24 mouse cellular contexts compared by ENCODE assay signal in the genomic region with DNA sequence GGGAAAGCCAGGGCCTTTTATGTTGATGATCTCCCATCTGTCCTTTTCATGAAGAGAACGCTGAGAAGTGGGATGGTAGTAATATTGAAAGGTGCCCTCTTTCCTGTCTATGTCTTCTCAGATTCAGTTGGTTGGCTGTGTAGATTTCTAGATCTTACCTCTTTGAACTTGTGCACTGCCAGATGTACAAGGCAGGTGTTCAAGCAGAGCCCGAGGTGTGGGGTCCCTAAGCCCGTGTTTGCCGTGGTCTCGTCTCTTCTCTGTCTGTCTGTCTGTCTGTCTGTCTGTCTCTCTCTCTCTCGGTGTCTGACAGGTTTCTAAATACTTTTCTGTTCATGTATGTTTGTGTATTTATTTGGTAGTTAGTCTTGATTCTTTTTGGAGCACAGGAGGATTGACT. TPM values are rescaled to one million over a fixed set of nuclear protein-coding genes. Genes with fewer than 3 reads are reported as not detected.
"Had no signal": no experiment of that assay in that cellular context is flagged by ENCODE, and none has a peak within 500 bp of the region (broad histone marks: within the 10 kb centered on the region; RNA-seq: fewer than 3 reads in every experiment).

No protein-coding gene starts in this region.

- DNase-seq: kidney, adult 11 months; kidney, adult 8-10 months; kidney, postnatal 10 days; kidney, postnatal 36 days; liver; lung, adult 18-20 months; lung, postnatal 10 days; lung, postnatal 36 days; retina, postnatal 1 day; right cerebral cortex, postnatal 25 days; spleen, adult 18-20 months had no signal

- H3K27ac ChIP-seq: intestine, embryonic 15.5 days; kidney, embryonic 15.5 days; liver, embryonic 12.5 days; liver, embryonic 15.5 days; lung, embryonic 15.5 days; midbrain, embryonic 10.5 days; midbrain, embryonic 13.5 days; stomach, embryonic 15.5 days had no signal

- H3K9ac ChIP-seq: intestine, embryonic 15.5 days; kidney, embryonic 15.5 days; liver, embryonic 12.5 days; liver, embryonic 15.5 days; lung, embryonic 15.5 days; midbrain, embryonic 13.5 days; stomach, embryonic 15.5 days had no signal

- H3K4me2 ChIP-seq: intestine, embryonic 15.5 days; kidney, embryonic 15.5 days; liver, embryonic 12.5 days; liver, embryonic 15.5 days; lung, embryonic 15.5 days; midbrain, embryonic 13.5 days; stomach, embryonic 15.5 days had no signal

- H3K27me3 ChIP-seq: intestine, embryonic 15.5 days; kidney, embryonic 15.5 days; liver, embryonic 12.5 days; liver, embryonic 15.5 days; lung, embryonic 15.5 days; megakaryocyte, embryonic 14.5 days; midbrain, embryonic 13.5 days; stomach, embryonic 15.5 days had no signal

- H3K4me3 ChIP-seq: intestine, embryonic 15.5 days; kidney, embryonic 15.5 days; liver, embryonic 12.5 days; liver, embryonic 15.5 days; lung, embryonic 15.5 days; megakaryocyte, embryonic 14.5 days; midbrain, embryonic 10.5 days; midbrain, embryonic 13.5 days; myocyte; stomach, embryonic 15.5 days had no signal

- ATAC-seq: intestine, embryonic 15.5 days; liver, embryonic 12.5 days; midbrain, embryonic 13.5 days; midbrain, embryonic 16.5 days had no signal

- H3K9me3 ChIP-seq: intestine, embryonic 15.5 days; kidney, embryonic 15.5 days; liver, embryonic 12.5 days; liver, embryonic 15.5 days; lung, embryonic 15.5 days; megakaryocyte, embryonic 14.5 days; midbrain, embryonic 10.5 days; midbrain, embryonic 13.5 days; stomach, embryonic 15.5 days had no signal

RNA-seq across cellular contexts. Expression of a gene that starts 14.7 kb away (rescaled TPM):
- polyA plus RNA-seq: limb, embryonic 11.5 days; lung, embryonic 15.5 days; midbrain, embryonic 13.5 days; midbrain, embryonic 16.5 days; myocyte; neural tube, embryonic 11.5 days had no signal
